Mouse (Mus musculus) spleen, embryonic (tissue): ENCODE measurements around the gene Tex30.
"Not testable (repeated sequence)": the region's sequence is repeated elsewhere in the genome, so short reads cannot be mapped to it uniquely, and the experiment has no call there.

Experiments used
- CTCF ChIA-PET: fragments of 350-600 bp; sonication (Branson Sonifier 250); formaldehyde crosslinking; loops from one replicate; lab custom pipeline; 2022; lab: Charles Lee

Tex30 gene

DNA sequence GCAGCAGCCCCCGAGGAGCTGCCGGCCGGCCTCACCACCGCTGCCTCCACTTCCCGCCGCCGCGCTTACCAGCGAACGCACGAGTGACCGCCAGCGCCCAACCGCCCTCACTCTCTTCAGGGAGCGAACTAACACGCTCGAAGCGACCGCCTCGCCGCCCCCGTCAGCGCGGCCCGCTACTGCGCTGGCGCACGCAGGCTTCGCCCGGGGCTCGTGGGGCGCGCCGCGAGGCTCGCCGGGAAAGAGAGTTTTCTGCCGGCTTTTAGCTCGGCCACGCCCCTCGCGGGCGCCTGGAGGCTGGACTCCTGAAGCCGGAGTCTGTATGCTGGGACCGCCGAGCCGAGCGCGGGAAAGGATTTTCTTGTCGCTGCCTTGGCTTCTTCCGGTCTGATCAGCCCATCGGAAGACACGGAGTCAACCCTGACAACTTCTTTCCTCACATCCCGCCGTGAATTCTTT, at the start of gene Tex30:
TSS of gene Tex30 (minus strand) at position 183 of the 459 bp plus-strand sequence.
- CTCF ChIA-PET: interaction anchor here (0.6 kb wide), 1 partner anchor 95 kb away, joined by 7 read pairs; no protein-coding TSS in a partner anchor

DNA sequence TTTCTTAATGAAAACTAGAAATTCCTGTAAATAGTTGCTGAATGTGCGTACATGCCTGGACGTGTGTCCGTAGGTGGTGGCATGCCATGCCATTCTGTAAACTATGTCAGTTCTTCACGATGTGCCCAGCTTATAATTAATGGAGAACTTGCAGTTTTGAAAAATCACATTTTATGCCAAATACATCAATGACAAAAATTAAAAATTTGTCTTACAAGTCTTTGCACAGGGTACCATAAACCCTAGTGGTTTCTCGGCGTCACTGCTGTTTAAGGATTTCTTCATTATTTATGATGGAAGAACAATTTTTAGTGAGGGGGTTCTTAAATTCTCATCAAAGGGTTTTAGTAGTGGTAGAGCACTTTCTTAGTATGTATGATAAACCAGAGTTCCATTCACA, 46.5 kb upstream of the Tex30 start:
- CTCF ChIA-PET: no interaction called here

DNA sequence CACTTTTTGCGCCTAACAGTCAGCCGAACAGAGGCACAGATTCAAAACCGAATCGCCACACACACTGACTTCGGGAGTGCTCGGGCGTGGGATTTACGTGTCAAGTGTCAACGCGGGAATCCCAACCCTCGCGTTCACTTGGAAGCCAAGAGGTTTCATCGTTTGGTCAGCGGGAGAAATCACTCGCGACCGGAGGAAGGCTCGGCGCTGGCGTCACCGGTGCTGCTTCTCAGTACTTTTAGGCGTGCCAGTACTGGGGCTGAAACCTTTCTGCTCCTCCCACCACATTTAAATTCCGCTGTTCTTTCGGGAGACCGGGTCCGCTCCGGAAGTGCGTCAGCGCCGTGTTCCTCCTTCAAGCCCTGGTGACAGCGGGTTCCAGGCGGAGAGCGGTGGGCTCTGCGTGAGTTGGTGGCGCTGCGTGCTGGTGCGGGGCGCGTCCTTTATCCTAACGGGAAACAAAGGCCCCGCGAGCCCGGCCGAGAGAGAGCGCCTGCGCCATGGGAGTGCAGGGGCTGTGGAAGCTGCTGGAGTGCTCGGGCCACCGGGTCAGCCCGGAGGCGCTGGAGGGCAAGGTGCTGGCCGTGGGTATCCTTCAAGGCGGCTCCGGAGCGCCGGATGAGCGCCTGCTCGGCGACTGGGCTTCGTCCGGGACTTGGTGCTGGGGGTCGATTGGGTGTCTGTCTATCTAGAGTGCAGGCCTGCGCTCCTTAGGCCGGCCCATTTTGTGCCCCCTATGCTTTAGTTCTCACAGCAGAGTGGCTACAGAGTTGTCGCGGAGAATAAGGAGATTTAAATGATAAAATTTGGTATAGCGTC, 45.5 kb upstream of the Tex30 start, which contains the start of gene Ercc5:
TSS of gene Ercc5 (plus strand) at position 182 of the 819 bp plus-strand sequence.
- CTCF ChIA-PET: interaction anchor here (0.6 kb wide), 1 partner anchor 351 kb away, joined by 3 read pairs; no protein-coding TSS in a partner anchor

DNA sequence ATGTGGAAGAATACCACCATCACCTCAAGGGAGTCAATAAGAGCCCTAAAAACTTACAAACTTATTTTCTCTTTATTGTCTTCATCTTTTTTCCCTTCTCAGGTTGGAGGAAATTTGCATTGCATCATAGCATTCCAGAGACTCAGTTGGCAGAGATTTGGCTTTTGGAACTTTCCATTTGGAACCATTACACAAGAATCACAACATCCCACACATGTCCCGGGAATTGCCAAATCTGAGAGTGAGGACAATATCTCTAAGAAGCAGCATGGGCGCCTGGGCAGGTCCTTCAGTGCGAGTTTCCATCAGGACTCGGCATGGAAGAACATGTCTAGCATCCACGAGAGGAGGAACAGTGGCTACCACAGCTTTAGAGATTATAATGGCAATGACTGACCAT, 40.5 kb upstream of the Tex30 start:
- CTCF ChIA-PET: no interaction called here

DNA sequence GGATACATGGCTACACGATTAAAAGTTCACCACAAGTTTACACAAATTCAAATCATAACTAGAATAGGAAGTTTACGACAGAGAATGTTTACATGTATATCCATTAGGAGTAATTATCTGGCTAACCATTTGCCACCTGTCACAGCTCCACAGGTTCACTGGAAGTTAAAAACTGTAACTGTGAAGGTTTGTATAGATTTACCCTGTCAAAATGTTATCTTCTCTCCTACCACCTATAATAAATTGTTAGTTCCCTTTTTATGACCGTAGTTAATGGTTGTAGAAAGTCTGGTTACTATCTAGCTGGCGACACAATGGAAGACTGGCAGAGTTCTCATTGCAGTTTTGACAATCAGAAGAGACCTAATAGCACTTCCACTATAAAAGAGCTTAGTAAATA, 38.0 kb upstream of the Tex30 start:
- CTCF ChIA-PET: interaction anchor here (1.0 kb wide), 1 partner anchor 39 kb away, joined by 4 read pairs; no protein-coding TSS in a partner anchor

DNA sequence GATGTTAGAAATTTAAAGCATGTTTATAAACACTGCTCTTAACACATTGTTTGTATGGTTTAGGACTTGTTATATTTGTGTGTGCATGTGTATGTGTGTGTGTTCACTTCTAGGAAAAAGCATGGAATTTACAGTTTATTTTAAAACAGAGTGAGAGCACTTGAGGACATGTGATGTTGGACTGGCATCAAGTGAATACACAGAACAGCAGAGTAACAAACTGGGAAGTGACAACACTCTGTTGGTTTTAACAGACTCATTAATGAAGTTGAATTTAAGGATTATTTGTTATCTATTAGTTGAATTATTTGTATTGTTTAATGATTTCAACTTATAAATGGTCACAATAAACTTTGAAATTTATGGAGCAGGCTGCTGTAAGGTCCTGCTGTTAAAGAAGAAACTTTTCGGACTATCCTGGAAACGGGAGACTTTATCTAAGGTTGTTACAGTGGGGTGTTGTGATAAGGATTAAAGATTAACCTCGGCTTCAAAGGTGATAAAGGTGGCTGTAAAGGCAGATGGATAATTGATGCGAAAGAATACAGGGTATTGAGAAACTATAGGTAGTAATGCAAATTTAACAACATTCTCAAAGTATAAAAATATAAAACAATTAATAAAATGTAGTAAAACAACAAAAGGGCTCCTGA, 27.8 kb upstream of the Tex30 start:
- CTCF ChIA-PET: no interaction called here

DNA sequence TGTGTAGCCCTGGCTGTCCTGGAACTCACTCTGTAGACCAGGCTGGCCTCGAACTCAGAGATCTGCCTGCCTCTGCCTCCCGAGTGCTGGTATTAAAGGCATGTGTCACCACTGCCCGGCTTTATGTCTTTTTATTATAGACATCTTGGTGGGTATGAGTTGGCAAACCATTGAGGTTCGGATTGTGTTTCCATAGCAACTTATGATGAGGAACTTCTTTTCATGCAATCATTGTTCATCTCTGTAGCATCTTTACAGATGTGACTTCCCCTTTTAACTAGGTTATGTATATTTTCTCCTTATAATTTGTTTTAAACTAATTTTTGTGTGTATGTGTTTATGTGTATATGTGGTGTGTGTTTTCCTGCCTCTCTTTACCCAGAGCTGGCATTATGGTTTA, 23.3 kb upstream of the Tex30 start:
- CTCF ChIA-PET: no interaction called here

DNA sequence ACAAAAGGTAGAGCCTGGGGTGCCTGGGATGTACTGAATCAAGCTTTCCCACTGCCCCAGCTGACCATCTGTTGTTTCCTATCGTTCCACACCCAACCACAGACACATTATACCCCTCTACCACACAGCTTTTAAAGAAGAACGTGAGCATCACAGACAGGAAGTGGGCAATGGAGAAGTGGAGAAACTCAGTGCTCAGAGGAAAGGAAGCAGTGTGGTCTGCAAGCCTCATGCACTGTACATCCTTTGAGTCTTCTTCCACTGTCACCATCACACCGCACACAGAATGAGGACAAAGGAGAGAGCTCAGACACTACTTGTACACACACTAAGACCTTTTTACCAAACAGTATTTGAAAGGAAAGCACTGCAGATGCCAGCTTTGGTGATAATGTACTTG, 20.0 kb upstream of the Tex30 start:
- CTCF ChIA-PET: no interaction called here

DNA sequence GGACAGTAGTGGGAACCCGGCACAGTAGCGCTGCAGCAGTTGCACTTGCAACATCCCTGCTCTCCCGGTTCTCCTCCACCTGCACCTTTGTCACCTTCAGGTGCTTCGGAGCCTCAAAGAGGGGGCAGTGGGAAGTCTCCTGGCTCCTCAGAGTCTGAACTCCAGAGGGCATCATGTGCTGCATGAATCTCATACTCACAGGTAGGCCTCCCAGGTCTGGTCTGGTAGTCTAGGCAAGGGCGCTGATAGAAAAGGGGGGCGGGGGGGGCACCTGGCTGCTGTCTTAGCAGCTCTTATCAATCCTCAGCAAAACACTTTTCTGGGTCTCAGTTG, 17.8 kb upstream of the Tex30 start:
- CTCF ChIA-PET: no interaction called here

DNA sequence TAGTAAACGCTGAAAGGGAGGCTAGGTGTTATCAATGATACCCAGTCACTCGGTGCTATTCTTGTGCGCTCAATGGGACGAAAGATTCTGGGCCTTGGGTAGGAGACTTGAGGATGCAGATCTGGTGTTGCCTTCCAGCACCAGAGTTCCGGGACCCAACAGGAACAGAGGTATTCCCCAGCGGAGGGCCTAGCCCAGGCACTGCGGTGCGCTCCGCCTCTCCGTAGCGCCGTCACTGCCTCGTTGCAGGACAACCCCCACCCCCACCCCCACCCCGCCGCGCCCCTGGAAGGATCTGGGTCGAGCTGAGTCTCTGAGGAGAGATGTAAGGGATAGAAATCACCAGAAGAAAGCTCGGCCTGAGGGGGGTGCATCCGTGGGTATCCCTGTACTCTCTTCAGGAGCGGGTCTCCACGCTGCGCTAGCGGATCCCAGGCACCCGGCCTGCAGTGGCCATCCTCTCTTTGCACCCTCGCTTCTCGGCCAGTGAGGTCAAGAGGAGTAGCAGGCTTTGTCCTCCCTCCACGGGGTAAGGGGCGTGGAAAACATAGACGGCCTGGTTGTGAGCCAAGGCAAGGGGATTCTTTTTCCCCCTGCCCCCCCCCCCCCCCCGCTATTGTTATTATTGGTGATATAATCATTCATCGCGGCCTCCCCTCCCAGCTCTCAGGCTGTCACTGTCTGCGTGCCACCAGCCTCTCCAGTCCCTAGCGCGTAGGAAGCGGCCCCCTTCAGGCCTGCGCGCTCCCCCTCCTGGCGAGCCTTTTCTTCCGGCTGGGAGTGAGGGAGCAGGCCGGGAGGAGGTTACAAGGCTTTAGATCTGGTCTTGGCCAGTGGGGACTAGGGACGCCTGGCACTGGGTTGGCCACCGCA, 17.2 kb upstream of the Tex30 start:
- CTCF ChIA-PET: no interaction called here

DNA sequence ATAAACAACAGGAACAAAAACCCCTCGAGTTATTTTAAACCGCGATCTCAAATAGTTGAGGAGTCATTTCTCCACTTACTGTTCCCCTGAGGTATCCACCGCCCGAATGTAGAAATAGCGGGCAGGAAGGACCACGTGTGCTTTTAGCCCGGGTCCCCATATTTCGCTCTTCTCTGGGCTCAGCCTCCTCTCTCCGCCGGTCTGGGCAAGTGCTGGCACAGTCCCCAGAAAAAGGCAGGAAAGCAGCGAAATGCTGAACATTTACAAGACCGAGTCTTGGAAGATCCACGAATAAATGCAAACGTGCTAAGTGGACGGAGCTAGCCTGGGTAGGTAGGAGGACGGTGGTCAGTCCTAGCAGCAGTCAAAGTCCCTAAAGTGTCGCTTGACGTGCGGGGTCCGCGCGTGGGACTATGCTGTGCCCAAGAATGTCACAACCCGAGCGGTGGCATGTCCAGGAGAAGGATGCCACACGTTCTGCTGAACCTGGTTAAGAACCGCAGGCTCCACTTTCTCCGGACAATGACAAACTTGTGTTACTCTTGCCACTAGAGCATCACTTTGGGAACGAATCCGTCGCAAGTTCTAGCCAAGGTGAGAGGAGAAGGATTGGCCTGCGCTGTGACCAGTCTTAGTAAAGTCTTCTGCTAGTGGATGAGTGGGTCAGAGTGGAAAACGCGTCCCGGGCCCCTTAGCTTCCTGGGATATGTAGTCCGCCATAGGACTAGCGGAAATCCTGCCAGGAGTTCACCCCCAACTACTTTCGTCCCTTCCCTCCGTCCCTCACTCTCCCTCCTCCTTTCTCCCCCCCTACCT, 16.2 kb upstream of the Tex30 start, which contains the start of the genes Kdelc1 and Bivm:
TSS of gene Kdelc1 (minus strand) at position 570 of the 816 bp plus-strand sequence.
TSS of gene Bivm (plus strand) at position 719 of the 816 bp plus-strand sequence.
- CTCF ChIA-PET: no interaction called here

DNA sequence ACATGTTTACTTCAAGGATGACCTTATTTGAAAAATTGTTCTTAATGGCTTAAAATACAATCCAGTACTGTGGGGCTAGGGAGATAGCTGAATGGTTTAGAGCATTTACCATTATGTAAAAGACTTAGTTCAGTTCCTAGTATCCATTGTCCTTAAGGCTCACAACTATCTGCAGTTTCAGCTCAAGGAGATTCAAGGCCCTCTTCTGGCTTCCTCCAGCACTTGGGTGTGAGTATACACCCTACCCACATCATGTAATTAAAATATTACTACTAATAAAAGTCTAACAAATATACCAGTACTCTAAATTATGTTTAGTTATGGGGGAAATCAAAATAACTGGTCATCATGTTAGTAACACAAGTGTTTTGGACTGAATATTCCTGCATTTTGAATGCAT, 15.3 kb upstream of the Tex30 start:
- CTCF ChIA-PET: interaction anchor here (0.5 to 0.6 kb wide), 2 partner anchors 50 to 108 kb away, joined by 3 to 6 read pairs; no protein-coding TSS in a partner anchor

DNA sequence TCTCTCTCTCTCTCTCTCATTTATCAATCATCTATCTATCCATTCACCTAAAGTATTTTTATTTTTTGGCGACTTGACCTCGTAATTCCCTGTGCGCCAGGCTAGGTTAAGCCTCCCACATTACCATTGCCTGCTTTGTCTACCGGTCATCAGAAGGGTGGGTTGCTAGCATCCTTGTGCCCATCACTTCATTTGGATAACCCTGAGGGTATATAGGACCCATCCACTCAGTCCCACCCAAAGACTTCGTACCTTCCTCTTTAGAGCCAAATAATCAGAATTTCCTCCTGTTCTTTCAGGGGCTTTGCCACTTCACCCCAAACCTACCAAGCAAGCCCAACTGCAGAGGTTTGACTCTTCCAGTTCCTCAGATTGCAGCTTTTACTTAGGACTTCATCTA, 698 bp upstream of the Tex30 start:
- CTCF ChIA-PET: no interaction called here

DNA sequence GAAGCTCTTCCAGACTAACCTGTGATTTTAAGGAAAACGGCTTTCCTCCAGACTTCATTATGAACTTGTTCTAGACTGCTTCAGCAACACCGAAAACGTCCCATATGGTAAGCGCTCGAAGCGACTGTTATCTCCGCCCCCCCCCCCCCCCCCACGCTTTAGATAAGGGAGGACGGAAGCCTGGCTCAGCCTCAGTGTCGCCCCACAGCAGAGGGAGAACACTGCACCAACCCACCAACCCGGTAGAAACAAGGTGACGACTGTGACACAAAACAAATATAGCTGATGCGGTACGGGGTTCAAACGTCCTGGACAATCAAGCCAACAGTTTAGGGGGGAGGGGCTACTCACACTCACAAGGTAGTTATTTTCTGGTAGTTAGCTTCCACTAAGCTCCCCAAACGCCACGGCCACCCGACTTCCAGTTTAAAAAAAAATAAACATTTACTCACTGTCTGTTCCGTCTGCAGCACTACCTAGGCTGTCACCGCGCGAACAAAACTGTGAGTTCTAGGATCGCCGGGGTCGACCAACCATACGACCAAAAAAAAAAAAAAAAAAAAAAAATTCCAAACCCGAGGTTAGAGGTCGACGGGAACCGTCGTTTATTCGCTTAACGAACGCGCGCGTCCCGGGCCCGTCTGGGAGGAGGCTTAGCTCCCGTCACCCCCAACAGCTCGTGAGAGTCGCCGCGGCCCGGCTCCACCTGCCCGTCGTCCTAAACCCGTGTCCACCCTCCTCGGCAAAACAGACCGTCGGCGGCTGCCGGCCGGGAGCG, 604 bp downstream of the Tex30 start:
- CTCF ChIA-PET: interaction anchor here (0.6 to 0.9 kb wide), 2 partner anchors 39 to 94 kb away, joined by 4 to 7 read pairs; no protein-coding TSS in a partner anchor

DNA sequence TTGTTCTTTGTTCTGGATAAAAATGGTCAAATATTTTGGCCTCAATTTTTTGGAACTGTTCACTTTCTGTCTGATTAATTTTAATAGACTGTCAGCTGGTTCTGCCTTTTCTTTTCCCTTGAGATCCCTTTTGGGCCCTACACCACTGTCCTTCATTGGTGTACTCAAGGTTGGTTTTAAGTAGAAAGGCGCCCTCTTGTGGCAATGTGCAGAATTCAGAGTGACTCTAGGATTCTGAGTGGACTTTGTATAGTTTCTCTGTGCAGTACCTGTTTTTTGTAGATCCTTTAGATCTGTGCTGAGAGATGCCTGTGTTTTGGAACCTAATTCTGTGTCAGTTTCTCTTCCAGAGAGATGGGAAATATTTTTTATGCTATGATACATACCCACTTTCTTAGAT, 37.6 kb downstream of the Tex30 start:
- CTCF ChIA-PET: no interaction called here

DNA sequence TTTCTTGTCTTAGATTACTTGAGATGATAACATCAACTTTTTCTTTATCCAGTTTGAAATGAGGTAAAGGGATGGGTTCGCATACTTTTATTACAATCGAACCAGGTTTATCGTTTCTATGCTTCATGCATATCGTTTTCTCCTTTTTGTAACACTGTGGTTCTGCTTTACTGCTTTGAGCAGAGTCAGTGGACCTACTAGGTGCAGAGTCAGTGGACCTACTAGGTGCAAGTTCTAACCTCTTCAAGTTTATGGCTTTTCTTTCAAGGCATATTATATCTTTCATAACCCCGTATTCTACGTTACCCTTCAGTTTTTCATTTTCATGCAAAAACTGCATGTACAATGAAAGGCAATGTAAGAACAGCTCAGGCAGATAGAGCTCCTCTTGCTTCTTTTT, 38.8 kb downstream of the Tex30 start:
- CTCF ChIA-PET: no interaction called here

DNA sequence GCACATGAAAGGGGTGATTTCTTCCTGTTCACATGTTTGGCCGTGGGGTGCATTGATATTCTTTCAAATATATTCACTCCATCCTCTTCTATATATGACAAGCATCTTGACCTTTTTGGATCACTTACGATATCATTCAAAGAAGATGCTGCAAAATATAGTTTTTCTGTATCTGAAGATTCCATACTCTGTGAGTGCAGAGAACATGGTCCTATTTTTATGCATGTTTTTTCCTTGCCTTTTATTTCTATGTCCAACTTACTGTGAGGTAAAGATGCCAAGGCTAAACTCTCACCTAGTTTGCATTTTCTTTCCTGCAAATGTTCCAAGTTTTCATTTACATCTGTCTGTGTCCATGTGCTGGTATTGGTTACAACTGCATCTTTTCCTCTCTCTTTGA, 40.4 kb downstream of the Tex30 start, which contains the start of gene Gm8251:
TSS of gene Gm8251 (minus strand) at position 101 of the 400 bp plus-strand sequence.
- CTCF ChIA-PET: no interaction called here

DNA sequence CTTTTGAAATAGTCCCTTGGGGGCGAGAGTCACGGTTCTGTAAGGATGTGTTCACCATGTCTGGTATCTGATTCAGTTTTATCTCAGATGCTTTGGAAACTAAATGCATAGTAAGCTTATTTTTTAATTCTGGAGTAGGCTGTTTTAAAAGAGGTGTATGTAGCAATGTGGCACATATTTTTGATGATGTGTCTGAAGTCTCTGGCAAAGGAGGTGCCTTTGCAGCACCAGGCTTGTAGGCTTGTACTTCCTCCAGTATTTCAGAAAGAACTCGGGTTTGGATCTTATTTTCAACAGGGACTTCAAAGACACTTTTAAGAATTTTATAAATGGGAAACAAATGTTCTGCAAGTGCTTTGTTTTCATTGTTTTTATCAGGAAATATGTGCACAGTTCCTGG, 44.4 kb downstream of the Tex30 start:
- CTCF ChIA-PET: no interaction called here

DNA sequence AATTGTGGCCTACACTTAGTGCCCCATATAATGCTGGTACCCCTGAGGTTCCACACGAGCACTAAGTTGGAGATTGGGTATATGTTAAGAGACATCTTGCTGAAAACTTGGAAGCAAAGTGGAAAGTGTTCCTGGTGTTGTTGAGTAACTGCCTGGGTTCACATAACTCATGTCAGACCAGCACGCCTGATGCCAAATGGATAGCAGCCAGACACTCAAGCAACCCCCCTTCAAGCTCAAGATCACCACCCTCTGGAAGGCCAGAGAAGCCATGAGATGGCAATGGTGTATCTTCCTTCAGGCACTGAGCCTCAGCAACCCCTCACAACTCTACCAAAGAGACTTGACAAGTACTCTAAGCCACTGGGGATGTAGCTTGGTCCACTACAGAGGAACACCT, 55.7 kb downstream of the Tex30 start:
- CTCF ChIA-PET: interaction anchor here (0.7 kb wide), 1 partner anchor 291 kb away, joined by 7 read pairs; no protein-coding TSS in a partner anchor

DNA sequence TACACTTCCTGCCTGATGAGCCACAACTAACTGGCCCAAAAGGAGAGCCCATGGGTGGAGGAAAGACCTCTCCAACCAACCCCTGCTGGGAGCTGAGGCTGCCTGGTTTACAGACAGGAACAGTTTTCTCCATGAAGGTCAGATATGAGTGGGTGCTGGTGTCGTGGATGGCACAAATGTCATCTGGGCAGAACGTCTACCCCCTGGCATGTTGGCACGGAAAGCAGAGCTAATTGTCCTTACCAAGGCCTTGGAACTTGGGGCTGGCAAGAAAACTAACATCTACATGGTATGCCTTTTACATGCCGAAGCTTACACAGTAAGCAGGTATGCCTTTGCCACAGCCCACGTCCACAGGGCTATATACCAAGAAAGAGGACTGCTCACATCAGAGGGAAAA, 56.6 kb downstream of the Tex30 start:
- CTCF ChIA-PET: not testable (repeated sequence)
